7 mouse cellular contexts compared by ENCODE assay signal in genomic region chr11:106999151-106999948, GRCm38 (mm10). TPM values are rescaled to one million over a fixed set of nuclear protein-coding genes. Genes with fewer than 3 reads are reported as not detected.
A peak's percentile ranks its signal among the peaks of the same experiment; 100 is the strongest.
DNase-seq lines count a peak whose midpoint lies in the region; ATAC-seq lines count a peak whose summit lies in the region.

Kpna2 (minus strand) TSS chr11:106999541.

- H3K27ac ChIP-seq in intestine, embryonic 15.5 days = peak within 1 kb of the TSS; percentile 93
- peak within 1 kb of the TSS; percentile 99 for H3K27ac ChIP-seq in midbrain, embryonic 10.5 days (replicated peaks)

- H3K27me3 ChIP-seq in intestine, embryonic 15.5 days (replicated peaks) = no peaks in the 10 kb centered on the region
- H3K27me3 ChIP-seq in midbrain, embryonic 10.5 days (ENCODE audit: low read depth, poor library complexity, severe bottlenecking) = no peaks in the 10 kb centered on the region

- H3K36me3 ChIP-seq in intestine, embryonic 15.5 days = no peaks in the 10 kb centered on the region
- peaks cover 31% of the 10 kb centered on the region for H3K36me3 ChIP-seq in midbrain, embryonic 10.5 days

- H3K9ac ChIP-seq in intestine, embryonic 15.5 days = peak within 1 kb of the TSS; percentile 91

- H3K9me3 ChIP-seq in intestine, embryonic 15.5 days = no peaks in the 10 kb centered on the region
- no peaks in the 10 kb centered on the region for H3K9me3 ChIP-seq in midbrain, embryonic 10.5 days (replicated peaks)

- under 1% methylated on average over 62 of the region's 62 CpGs for WGBS in intestine, embryonic 15.5 days
- WGBS in midbrain, embryonic 10.5 days = under 1% methylated on average over 62 of the region's 62 CpGs

- H3K4me2 ChIP-seq in intestine, embryonic 15.5 days (replicated peaks) = peak within 1 kb of the TSS; percentile 63

- H3K4me3 ChIP-seq in intestine, embryonic 15.5 days (replicated peaks) = peak within 1 kb of the TSS; percentile 98
- peak within 1 kb of the TSS; percentile 100 for H3K4me3 ChIP-seq in midbrain, embryonic 10.5 days

- peak; percentile 85 to 88 for DNase-seq in adrenal gland, adult 18-20 months (ENCODE audit: low spot score in 2 of 2)
- DNase-seq in embryo, embryonic 11 days = peak; percentile 94
- peak; percentile 85 for DNase-seq in gastrocnemius, postnatal 36 days
- DNase-seq in left cerebral cortex, postnatal 25 days (ENCODE audit: low spot score in 2 of 2) = peak; percentile 85 to 94
- peak; percentile 93 for DNase-seq in midbrain, embryonic 10.5 days (ENCODE audit: low spot score)
- DNase-seq in right cerebral cortex, postnatal 4 days = peak; percentile 90

- 0 out of 2 replicates have a peak, but pooled peaks cover 2% of the 10 kb centered on the region for H3K4me1 ChIP-seq in intestine, embryonic 15.5 days (replicated peaks)
- H3K4me1 ChIP-seq in midbrain, embryonic 10.5 days = peaks cover 40% of the 10 kb centered on the region

- ATAC-seq in intestine, embryonic 15.5 days = peak; percentile 97

- intact Hi-C loops in gastrocnemius, postnatal 36 days (cut with DNase I) = no loop called here
- intact Hi-C loops in left cerebral cortex, postnatal 25 days (cut with DNase I) = loop anchor here (5.0 kb wide), 1 partner anchor 212 kb away; the partner anchor contains the start of genes Cep95 and Ddx5

RNA-seq across cellular contexts. Expression of gene Kpna2, which starts in this region (rescaled TPM):
- total RNA-seq in adrenal gland, adult 18-20 months (2021) = 10 to 100 TPM; 16.7 to 36.4 TPM
- total RNA-seq in gastrocnemius, postnatal 36 days (2021) = 10 to 100 TPM; 14.4 to 16.7 TPM
- polyA plus RNA-seq in intestine, embryonic 15.5 days (2015; fragmentation: Nextera tagmentation; extraction: Ambion mirVana) = 357 and 384 TPM in 2 replicates
- total RNA-seq in left cerebral cortex, postnatal 25 days (2021) = 10 to 100 TPM; 23.7 to 29.3 TPM
- polyA plus RNA-seq in midbrain, embryonic 10.5 days (2016; fragmentation: Nextera tagmentation; extraction: Ambion mirVana) = 746 and 771 TPM in 2 replicates

Comparison
In these comparisons a context has a peak if more than half of its experiments do, and no peak if none do; other contexts are left out.
1. Peak in every context shown above with its lines: DNase-seq, ATAC-seq, H3K4me3 ChIP-seq and H3K27ac ChIP-seq.